ENCODE assay signal across 8 mouse cellular contexts in the genomic region with DNA sequence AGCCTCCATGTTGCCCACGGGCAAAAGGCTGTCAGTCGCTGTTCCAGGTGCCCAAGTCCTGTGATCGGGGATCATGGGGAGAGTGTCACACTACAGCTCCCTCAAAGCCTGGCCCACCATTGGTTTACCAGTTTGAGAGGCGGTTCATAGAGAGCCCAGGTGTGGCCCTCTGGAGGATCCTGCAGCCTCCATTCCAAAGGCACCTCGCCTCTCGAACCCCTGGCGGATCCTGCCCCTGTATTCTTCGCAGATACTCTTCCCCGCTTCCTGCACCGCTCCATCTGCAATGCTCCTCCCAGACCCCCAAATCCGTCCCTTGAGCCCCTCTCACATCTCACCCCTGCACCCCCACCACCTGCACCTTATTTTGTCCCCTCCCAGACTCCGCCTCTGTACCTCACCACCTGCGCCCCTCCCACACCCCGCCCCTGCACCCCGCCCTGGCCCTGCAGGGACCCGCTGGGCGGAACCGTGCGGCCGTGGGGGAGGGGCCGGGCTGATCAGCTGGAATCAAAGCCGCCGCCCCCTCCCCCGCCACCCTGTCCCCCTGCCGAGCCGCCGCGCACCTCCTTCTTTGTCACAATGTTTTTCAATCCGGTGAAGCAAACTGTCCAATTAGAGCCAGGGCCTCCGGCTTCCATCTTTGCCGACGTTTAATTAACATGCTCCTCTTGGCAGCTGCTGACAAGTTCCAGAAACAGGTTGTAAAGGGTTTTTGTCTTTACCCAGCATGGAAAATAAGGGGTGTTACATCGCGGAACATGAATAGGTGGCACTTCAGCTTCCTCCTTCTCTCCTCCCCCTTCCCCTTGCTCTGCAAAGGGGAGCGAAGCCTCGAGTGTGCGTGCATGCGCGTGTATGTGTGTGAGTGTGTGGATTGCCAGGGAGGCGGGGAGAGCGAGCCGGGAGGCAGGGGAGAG. TPM values are rescaled to one million over a fixed set of nuclear protein-coding genes. Genes with fewer than 3 reads are reported as not detected.
DNase-seq lines count a peak whose midpoint lies in the region; ATAC-seq and TF ChIP-seq lines count a peak whose summit lies in the region.

No protein-coding gene starts in this region.

- H3K27me3 ChIP-seq in embryonic facial prominence, embryonic 15.5 days = peaks cover 87% of the 10 kb centered on the region
- H3K27me3 ChIP-seq in intestine, postnatal 0 days (replicated peaks; ENCODE audit: control insufficient read depth, insufficient read depth, low read length) = peaks cover 69% of the 10 kb centered on the region
- H3K27me3 ChIP-seq in limb, embryonic 13.5 days = peaks cover 95% of the 10 kb centered on the region

- no peak overlapping the region for H3K27ac ChIP-seq in ES-E14 (ENCODE audit: insufficient read depth, low read depth, low read length, poor library complexity, severe bottlenecking)
- H3K27ac ChIP-seq in embryonic facial prominence, embryonic 15.5 days (replicated peaks) = no peak overlapping the region
- H3K27ac ChIP-seq in intestine, postnatal 0 days (ENCODE audit: low read depth, low read length) = no peak overlapping the region
- no peak overlapping the region for H3K27ac ChIP-seq in limb, embryonic 13.5 days
- H3K27ac ChIP-seq in olfactory bulb, adult 2 months (ENCODE audit: insufficient read depth, low read depth, low read length) = peak overlapping the region; percentile 90

- peak; percentile 32; the same call in 1 of the 2 replicates for TF ChIP-seq POLR2A in olfactory bulb, adult 2 months (IDR thresholded peaks at IDR 0.05; ENCODE audit: insufficient read depth, low read depth, low read length)

- peak overlapping the region; percentile 76 for H3K4me2 ChIP-seq in embryonic facial prominence, embryonic 15.5 days (replicated peaks)
- peak overlapping the region; percentile 72 for H3K4me2 ChIP-seq in intestine, postnatal 0 days (replicated peaks; ENCODE audit: low read depth)
- H3K4me2 ChIP-seq in limb, embryonic 13.5 days (replicated peaks) = peak overlapping the region; percentile 66

- WGBS in embryonic facial prominence, embryonic 15.5 days = under 1% methylated on average over 42 of the region's 42 CpGs
- under 1% methylated on average over 40 of the region's 42 CpGs for WGBS in intestine, postnatal 0 days
- under 1% methylated on average over 40 of the region's 42 CpGs for WGBS in limb, embryonic 13.5 days
- WGBS in olfactory bulb, adult 2 months = 2% methylated on average over 42 of the region's 42 CpGs

- no peak for TF ChIP-seq CTCF in intestine, postnatal 0 days (IDR thresholded peaks at IDR 0.05; ENCODE audit: low read depth)
- no peak for TF ChIP-seq CTCF in olfactory bulb, adult 2 months (IDR thresholded peaks at IDR 0.05; ENCODE audit: insufficient read depth, low read depth, low read length)

- peak overlapping the region; percentile 34 to 61 for H3K4me3 ChIP-seq in ES-E14 (ENCODE audit: insufficient read depth in 1 of 2, low read depth in 1 of 2, low read length in 2 of 2, poor library complexity in 1 of 2, severe bottlenecking in 1 of 2)
- H3K4me3 ChIP-seq in embryonic facial prominence, embryonic 15.5 days (replicated peaks) = peak overlapping the region; percentile 40
- H3K4me3 ChIP-seq in intestine, postnatal 0 days (ENCODE audit: low read depth, low read length) = peak overlapping the region; percentile 36
- H3K4me3 ChIP-seq in limb, embryonic 13.5 days = peak overlapping the region; percentile 39
- peak overlapping the region; percentile 42 for H3K4me3 ChIP-seq in olfactory bulb, adult 2 months (ENCODE audit: insufficient read depth, low read depth, low read length)

- H3K9me3 ChIP-seq in ES-E14 (ENCODE audit: control insufficient read depth, insufficient read depth, low read depth, low read length) = no peaks in the 10 kb centered on the region
- no peaks in the 10 kb centered on the region for H3K9me3 ChIP-seq in embryonic facial prominence, embryonic 15.5 days (replicated peaks)
- H3K9me3 ChIP-seq in intestine, postnatal 0 days (ENCODE audit: control insufficient read depth) = no peaks in the 10 kb centered on the region
- peaks cover 8% of the 10 kb centered on the region for H3K9me3 ChIP-seq in limb, embryonic 13.5 days

- no peak overlapping the region for H3K9ac ChIP-seq in ES-E14 (ENCODE audit: insufficient read depth, low read depth, low read length, poor library complexity, severe bottlenecking)
- H3K9ac ChIP-seq in embryonic facial prominence, embryonic 15.5 days = no peak overlapping the region
- no peak overlapping the region for H3K9ac ChIP-seq in intestine, postnatal 0 days (ENCODE audit: low read depth, low read length)
- H3K9ac ChIP-seq in limb, embryonic 13.5 days = peak overlapping the region; percentile 15; the same call in 1 of the 2 replicates

- H3K4me1 ChIP-seq in ES-E14 (ENCODE audit: control insufficient read depth in 2 of 2, insufficient read depth in 2 of 2, low read length in 2 of 2, poor library complexity in 1 of 2) = peaks cover 0 to 12% of the 10 kb centered on the region in 2 experiments; a peak in 1 of 4 replicates
- H3K4me1 ChIP-seq in embryonic facial prominence, embryonic 15.5 days = peaks cover 14% of the 10 kb centered on the region
- 0 out of 2 replicates have a peak, but pooled peaks cover 2% of the 10 kb centered on the region for H3K4me1 ChIP-seq in intestine, postnatal 0 days (replicated peaks; ENCODE audit: control insufficient read depth, insufficient read depth, low read length)
- peaks cover 16% of the 10 kb centered on the region for H3K4me1 ChIP-seq in limb, embryonic 13.5 days
- H3K4me1 ChIP-seq in olfactory bulb, adult 2 months (ENCODE audit: control insufficient read depth, insufficient read depth, low read length) = peaks cover 40% of the 10 kb centered on the region

- DNase-seq in ES-E14 (ENCODE audit: low read depth, low spot score) = peak; percentile 57
- DNase-seq in gastrocnemius, postnatal 4 days (ENCODE audit: low spot score in 2 of 2) = no peak
- DNase-seq in urinary bladder, adult 18-20 months (ENCODE audit: low spot score in 2 of 2) = no peak

- in situ Hi-C loops in ES-E14 (cut with MboI; ENCODE audit: low sequenced_read_pairs in 2 of 2, unreplicated experiment in 2 of 2) = loop anchor here (5.0 to 10.0 kb wide), 2 partner anchors 97 to 100 kb away; no protein-coding TSS in a partner anchor

- peak; percentile 48 for ATAC-seq in CD4-positive, CD25-positive, alpha-beta regulatory T cell, adult 4 months
- ATAC-seq in embryonic facial prominence, embryonic 15.5 days (ENCODE audit: insufficient number of reproducible peaks, low FRiP score, low TSS enrichment, low read depth) = peak; percentile 66; the same call in 1 of the 2 replicates
- ATAC-seq in intestine, postnatal 0 days = no peak
- no peak; the same call in 1 of the 2 replicates for ATAC-seq in limb, embryonic 13.5 days (ENCODE audit: low FRiP score, low read depth)

- H3K36me3 ChIP-seq in ES-E14 (ENCODE audit: control insufficient read depth, insufficient read depth, low read length, poor library complexity, severe bottlenecking) = no peaks in the 10 kb centered on the region
- no peaks in the 10 kb centered on the region for H3K36me3 ChIP-seq in embryonic facial prominence, embryonic 15.5 days
- no peaks in the 10 kb centered on the region for H3K36me3 ChIP-seq in intestine, postnatal 0 days (ENCODE audit: control insufficient read depth, insufficient read depth)
- H3K36me3 ChIP-seq in limb, embryonic 13.5 days = no peaks in the 10 kb centered on the region

TF ChIP-seq in ES-E14, 5 proteins besides CTCF, POLR2A, EP300 and RAD21:
- TF ChIP-seq HCFC1 (IDR thresholded peaks at IDR 0.05; ENCODE audit: borderline replicate concordance, insufficient read depth, low read length) (no peak), MAFK (IDR thresholded peaks at IDR 0.05; ENCODE audit: insufficient read depth, low read depth, low read length) (no peak), ZNF384 (IDR thresholded peaks at IDR 0.05; ENCODE audit: low read depth, low read length) (no peak), CHD2 (IDR thresholded peaks at IDR 0.05; ENCODE audit: low read depth, low read length) (no peak), ZC3H11A (IDR thresholded peaks at IDR 0.05; ENCODE audit: borderline replicate concordance, low read depth, low read length) (no peak)

RNA-seq across cellular contexts. Expression of a gene that starts 25.4 kb away (rescaled TPM):
- not detected for polyA plus RNA-seq in CD4-positive, CD25-positive, alpha-beta regulatory T cell, adult 4 months (2017; shearing (Covaris generic))
- total RNA-seq in ES-E14 (2012; rRNA removed) = 1.0 and 1.5 TPM in 2 replicates
- 0.35 TPM in 1 of 2 replicates, not detected in the other for polyA plus RNA-seq in embryonic facial prominence, embryonic 15.5 days (2015; fragmentation: Nextera tagmentation; extraction: Ambion mirVana)
- polyA plus RNA-seq in intestine, postnatal 0 days (2015; fragmentation: Nextera tagmentation; extraction: Ambion mirVana) = not detected in 2 replicates
- not detected in 2 replicates for polyA plus RNA-seq in limb, embryonic 13.5 days (2015; fragmentation: Nextera tagmentation; extraction: Ambion mirVana)
- polyA plus RNA-seq in olfactory bulb, adult 2 months (2012; ENCODE audit: insufficient read depth, insufficient read length, low replicate concordance, missing spikeins) = not detected in 2 replicates
- total RNA-seq in gastrocnemius, postnatal 4 days (2021) = not detected

Comparison
In these comparisons a context has a peak if more than half of its experiments do, and no peak if none do; other contexts are left out.
1. ATAC-seq: peak in CD4-positive, CD25-positive, alpha-beta regulatory T cell, adult 4 months (single experiment) and embryonic facial prominence, embryonic 15.5 days (single experiment); none in intestine, postnatal 0 days (single experiment) and limb, embryonic 13.5 days (single experiment).
2. Peak in every context shown above with its lines, with median percentiles within 50 percentile points of each other: H3K4me3 ChIP-seq and H3K4me2 ChIP-seq.